Mouse (Mus musculus): Measurements from ENCODE around the gene Cpn1. TPM values are rescaled to one million over a fixed set of nuclear protein-coding genes. Genes with fewer than 3 reads are reported as not detected.

Cpn1 gene
- polyA plus RNA-seq, 1 experiment from 2014 or later, result 12.9 TPM

GRCm38 (mm10) chr19:43974221-43974620, 12.1 kb downstream of the Cpn1 start:
- DNase-seq (ENCODE audit: low spot score), result no peak
- Histone ChIP-seq H3K4me1 (peaks cover 5% of the 10 kb centered on the region; the same call in 1 of the 2 replicates), H3K27me3 (ENCODE audit: insufficient read depth, poor library complexity, severe bottlenecking) (no peaks in the 10 kb centered on the region), H3K9me3 (no peaks in the 10 kb centered on the region), H3K27ac (no peak overlapping the region), H3K36me3 (no peaks in the 10 kb centered on the region), H3K4me3 (no peak overlapping the region)
- 85% methylated on average over 6 of the region's 6 CpGs for WGBS

DNA sequence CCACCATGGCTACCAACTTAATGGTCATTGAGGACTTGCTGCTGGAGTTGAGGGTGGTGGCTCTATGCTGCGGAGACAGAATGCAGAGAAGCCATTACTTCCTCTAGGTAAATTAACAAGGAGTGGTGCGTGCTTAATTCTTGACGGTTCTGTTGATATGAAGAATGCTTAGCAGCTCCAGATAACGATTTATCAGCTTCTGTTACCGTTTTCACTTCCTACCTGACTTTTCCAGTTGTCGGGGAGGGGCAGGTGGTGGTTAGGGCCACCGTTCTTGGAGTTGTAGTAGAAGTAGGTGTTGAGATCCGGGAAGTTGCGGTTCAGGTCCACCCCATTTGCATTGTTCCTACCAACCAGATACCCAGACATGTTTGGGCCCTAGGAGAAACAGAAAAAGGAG, 12.6 kb downstream of the Cpn1 start:
- Histone ChIP-seq H3K36me3 (no peaks in the 10 kb centered on the region), H3K27me3 (ENCODE audit: insufficient read depth, poor library complexity, severe bottlenecking) (no peaks in the 10 kb centered on the region), H3K4me1 (peaks cover 5% of the 10 kb centered on the region; the same call in 1 of the 2 replicates), H3K27ac (no peak overlapping the region), H3K4me3 (no peak overlapping the region), H3K9me3 (no peaks in the 10 kb centered on the region)
- 77% methylated on average over 9 of the region's 9 CpGs for WGBS
- no peak for DNase-seq (ENCODE audit: low spot score)

DNA sequence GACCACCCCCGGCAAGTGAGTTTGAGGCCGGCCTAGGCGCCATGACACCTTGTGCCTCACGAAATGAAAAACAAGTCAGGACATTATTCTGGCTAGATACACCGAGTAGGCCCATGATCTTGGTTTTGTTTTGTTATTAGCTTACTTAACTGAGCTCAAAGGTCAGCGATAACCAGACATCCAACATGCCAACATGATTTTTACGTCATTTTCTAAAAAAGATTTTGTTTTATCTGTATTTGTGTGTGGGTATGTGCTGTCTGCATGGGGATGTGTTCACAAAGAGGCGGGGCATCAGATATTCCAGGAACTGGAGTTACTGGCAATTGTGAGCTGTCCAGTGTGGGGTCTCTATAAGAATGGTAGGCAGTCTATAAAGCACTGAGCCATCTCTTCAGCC, 14.2 kb downstream of the Cpn1 start:
- 88% methylated on average over 8 of the region's 8 CpGs for WGBS
- Histone ChIP-seq H3K36me3 (no peaks in the 10 kb centered on the region), H3K4me3 (no peak overlapping the region), H3K9me3 (no peaks in the 10 kb centered on the region), H3K4me1 (peaks cover 5% of the 10 kb centered on the region; the same call in 1 of the 2 replicates), H3K27me3 (ENCODE audit: insufficient read depth, poor library complexity, severe bottlenecking) (no peaks in the 10 kb centered on the region; the same call in 1 of the 2 replicates), H3K27ac (no peak overlapping the region)
- no peak for DNase-seq (ENCODE audit: low spot score)

- WGBS, result 63% methylated on average over 10 of the region's 11 CpGs
- no peak overlapping the region for H3K4me3 ChIP-seq
- no peaks in the 10 kb centered on the region for H3K4me1 ChIP-seq
- H3K27ac ChIP-seq, result no peak overlapping the region
- H3K36me3 ChIP-seq, result no peaks in the 10 kb centered on the region
- DNase-seq (ENCODE audit: low spot score), result no peak
- H3K9me3 ChIP-seq, result no peaks in the 10 kb centered on the region
- no peaks in the 10 kb centered on the region; the same call in 1 of the 2 replicates for H3K27me3 ChIP-seq (ENCODE audit: insufficient read depth, poor library complexity, severe bottlenecking)
These were observed 17.8 kb downstream of the Cpn1 start for GRCm38 (mm10) chr19:43968436-43969026.

DNA sequence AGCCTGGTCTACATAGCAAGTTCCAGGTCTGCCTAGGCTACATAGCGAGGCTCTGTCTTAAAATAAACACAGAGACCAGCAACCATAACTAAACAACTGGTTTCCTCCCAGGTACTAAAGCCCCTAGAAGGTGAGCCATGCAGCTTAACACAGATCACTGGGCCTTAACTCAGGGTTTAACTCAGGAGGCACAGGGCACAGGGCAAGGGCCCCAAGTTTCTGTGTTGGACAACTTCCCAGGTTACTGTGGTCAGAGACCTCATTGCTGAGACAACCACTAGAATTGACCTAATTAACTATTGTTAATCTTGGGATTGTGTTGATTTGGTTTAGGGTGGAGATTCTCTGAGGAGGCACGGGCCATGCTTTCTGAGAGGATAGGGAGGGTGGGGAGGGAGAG, 19.9 kb downstream of the Cpn1 start:
- Histone ChIP-seq H3K27ac (no peak overlapping the region), H3K27me3 (ENCODE audit: insufficient read depth, poor library complexity, severe bottlenecking) (peaks cover 8% of the 10 kb centered on the region; the same call in 1 of the 2 replicates), H3K4me1 (0 out of 2 replicates have a peak, but pooled peaks cover 5% of the 10 kb centered on the region), H3K4me3 (no peak overlapping the region), H3K36me3 (no peaks in the 10 kb centered on the region), H3K9me3 (no peaks in the 10 kb centered on the region)
- 64% methylated on average over 2 of the region's 2 CpGs for WGBS
- no peak for DNase-seq (ENCODE audit: low spot score)

DNA sequence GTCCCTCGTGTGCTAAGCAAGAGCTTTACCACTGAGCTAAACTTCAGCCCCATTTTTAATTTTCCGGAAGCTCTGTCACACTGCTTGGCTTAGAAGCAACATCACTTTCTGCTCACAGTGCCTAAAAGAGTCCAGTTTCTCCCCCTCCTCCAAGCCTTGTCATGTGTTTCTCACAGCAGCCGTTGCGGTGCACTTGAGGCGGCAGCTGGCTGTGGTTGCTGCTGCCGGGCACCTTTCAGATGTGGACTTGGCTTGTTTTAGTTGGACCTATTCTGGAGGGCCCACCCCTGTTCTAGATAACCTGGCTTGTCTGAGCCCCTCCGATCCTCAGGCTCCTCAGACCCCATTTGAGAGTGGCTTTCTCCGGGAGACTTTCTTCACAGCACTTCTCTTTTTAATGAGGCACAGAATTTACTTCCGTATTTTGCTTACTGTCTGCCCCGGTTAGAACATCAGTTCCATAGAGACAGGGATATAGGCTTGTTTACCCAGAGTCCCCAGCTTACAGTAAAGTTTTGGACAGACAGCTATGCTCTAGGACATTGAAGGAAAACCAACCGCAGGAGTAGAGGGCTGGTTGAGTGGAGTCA, 20.8 kb downstream of the Cpn1 start:
- 76% methylated on average over 11 of the region's 11 CpGs for WGBS

DNA sequence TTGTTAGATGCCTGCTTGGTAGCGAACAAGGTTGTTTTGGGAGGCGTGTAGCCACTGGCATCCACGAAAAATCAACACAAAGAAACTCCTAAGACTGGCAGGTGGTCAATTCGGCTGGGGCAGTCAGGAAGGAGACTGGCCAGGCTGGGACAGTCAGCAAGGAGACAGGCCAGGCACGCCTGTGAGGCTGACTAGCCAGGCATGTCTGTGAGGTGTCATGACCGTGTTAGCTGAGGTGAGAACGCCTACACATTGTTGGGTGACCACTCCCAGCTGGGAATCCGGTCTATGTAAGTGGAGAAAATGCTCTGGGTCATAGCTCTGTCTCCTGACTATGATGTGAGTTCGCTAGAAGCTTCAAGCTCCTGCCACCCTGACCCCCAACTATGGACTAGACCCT, 23.6 kb downstream of the Cpn1 start:
- no peak for DNase-seq (ENCODE audit: low spot score)
- no peaks in the 10 kb centered on the region for H3K36me3 ChIP-seq
- H3K9me3 ChIP-seq, result no peaks in the 10 kb centered on the region
- 63% methylated on average over 9 of the region's 9 CpGs for WGBS
- H3K4me1 ChIP-seq, result peaks cover 5% of the 10 kb centered on the region; the same call in 1 of the 2 replicates
- H3K27ac ChIP-seq, result peak overlapping the region; percentile 10; the same call in 1 of the 2 replicates
- peaks cover 8% of the 10 kb centered on the region; the same call in 1 of the 2 replicates for H3K27me3 ChIP-seq (ENCODE audit: insufficient read depth, poor library complexity, severe bottlenecking)
- H3K4me3 ChIP-seq, result no peak overlapping the region

More for the DNA sequence above, 20.8 kb downstream of the Cpn1 start:
- Histone ChIP-seq H3K9me3 (no peaks in the 10 kb centered on the region), H3K27me3 (ENCODE audit: insufficient read depth, poor library complexity, severe bottlenecking) (peaks cover 8% of the 10 kb centered on the region; the same call in 1 of the 2 replicates), H3K4me1 (0 out of 2 replicates have a peak, but pooled peaks cover 5% of the 10 kb centered on the region), H3K36me3 (no peaks in the 10 kb centered on the region), H3K27ac (no peak overlapping the region), H3K4me3 (no peak overlapping the region)
- no peak for DNase-seq (ENCODE audit: low spot score)

- H3K27ac ChIP-seq, result no peak overlapping the region
- no peaks in the 10 kb centered on the region for H3K9me3 ChIP-seq
- H3K4me3 ChIP-seq, result no peak overlapping the region
- 73% methylated on average over 2 of the region's 2 CpGs for WGBS
- peaks cover 8% of the 10 kb centered on the region; the same call in 1 of the 2 replicates for H3K27me3 ChIP-seq (ENCODE audit: insufficient read depth, poor library complexity, severe bottlenecking)
- peaks cover 5% of the 10 kb centered on the region; the same call in 1 of the 2 replicates for H3K4me1 ChIP-seq
- no peak for DNase-seq (ENCODE audit: low spot score)
- no peaks in the 10 kb centered on the region for H3K36me3 ChIP-seq
These were observed 25.2 kb downstream of the Cpn1 start for GRCm38 (mm10) chr19:43961185-43961584.

DNA sequence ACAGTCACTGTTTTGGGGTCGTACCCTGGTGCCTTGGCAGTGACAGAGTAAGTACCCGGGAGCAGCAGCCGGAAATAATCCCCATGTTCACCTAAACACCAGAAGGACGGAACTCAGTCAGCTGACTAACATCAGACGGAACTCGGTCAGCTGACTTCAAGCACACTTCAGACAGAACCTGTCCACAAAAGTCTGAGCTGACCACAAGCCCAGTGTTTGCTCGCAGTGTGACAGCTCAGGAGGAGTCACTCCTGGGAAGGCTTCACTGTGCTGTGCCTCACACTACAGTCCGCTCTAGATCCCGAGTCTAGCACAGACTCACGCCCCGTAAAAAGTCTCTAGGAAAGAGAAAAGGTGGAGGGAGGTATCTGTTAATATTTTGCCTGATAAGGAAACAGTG, 26.3 kb downstream of the Cpn1 start:
- peaks cover 5% of the 10 kb centered on the region; the same call in 1 of the 2 replicates for H3K4me1 ChIP-seq

DNA sequence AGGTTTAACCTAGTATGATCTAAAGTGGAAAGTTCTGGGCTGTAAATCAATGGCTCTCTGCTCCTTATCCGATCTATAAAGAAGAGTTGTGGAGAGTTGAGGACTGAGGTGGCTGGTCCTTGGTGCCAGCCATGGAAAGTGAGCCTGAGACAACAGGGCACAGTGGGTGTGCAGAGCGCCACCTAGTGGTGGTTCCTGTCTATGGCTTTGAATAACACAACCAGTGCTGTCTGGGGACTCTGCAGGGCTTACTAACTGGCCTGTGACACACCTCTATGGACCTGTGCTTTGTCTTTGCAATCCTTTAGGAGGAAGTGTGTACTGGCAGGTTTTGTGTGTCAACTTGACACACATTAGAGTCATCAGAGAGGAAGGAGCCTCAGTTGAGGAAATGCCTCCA, 27.2 kb downstream of the Cpn1 start:
- Histone ChIP-seq H3K4me3 (no peak overlapping the region), H3K36me3 (no peaks in the 10 kb centered on the region), H3K4me1 (peaks cover 5% of the 10 kb centered on the region; the same call in 1 of the 2 replicates), H3K27me3 (ENCODE audit: insufficient read depth, poor library complexity, severe bottlenecking) (peaks cover 21% of the 10 kb centered on the region), H3K9me3 (no peaks in the 10 kb centered on the region), H3K27ac (no peak overlapping the region)
- DNase-seq (ENCODE audit: low spot score), result peak; percentile 85
- WGBS, result 18% methylated on average over 2 of the region's 2 CpGs

More for the DNA sequence above, 26.3 kb downstream of the Cpn1 start:
- Histone ChIP-seq H3K36me3 (no peaks in the 10 kb centered on the region), H3K27me3 (ENCODE audit: insufficient read depth, poor library complexity, severe bottlenecking) (peaks cover 15% of the 10 kb centered on the region), H3K27ac (no peak overlapping the region), H3K4me3 (no peak overlapping the region), H3K9me3 (no peaks in the 10 kb centered on the region)
- 86% methylated on average over 11 of the region's 11 CpGs for WGBS
- no peak for DNase-seq (ENCODE audit: low spot score)

- WGBS, result 84% methylated on average over 4 of the region's 4 CpGs
- Histone ChIP-seq H3K4me1 (peaks cover 4% of the 10 kb centered on the region; the same call in 1 of the 2 replicates), H3K27ac (no peak overlapping the region)
These were observed 28.5 kb downstream of the Cpn1 start for GRCm38 (mm10) chr19:43957881-43958280.

GRCm38 (mm10) chr19:43957402-43957801, 29.0 kb downstream of the Cpn1 start:
- no peak overlapping the region for H3K4me3 ChIP-seq
- H3K4me1 ChIP-seq, result no peaks in the 10 kb centered on the region; the same call in 1 of the 2 replicates
- H3K36me3 ChIP-seq, result no peaks in the 10 kb centered on the region
- no peak for DNase-seq (ENCODE audit: low spot score)
- H3K9me3 ChIP-seq, result no peaks in the 10 kb centered on the region
- H3K27ac ChIP-seq, result no peak overlapping the region
- 25% methylated on average over 4 of the region's 4 CpGs for WGBS
- peaks cover 13% of the 10 kb centered on the region for H3K27me3 ChIP-seq (ENCODE audit: insufficient read depth, poor library complexity, severe bottlenecking)

More at GRCm38 (mm10) chr19:43957881-43958280, 28.5 kb downstream of the Cpn1 start:
- DNase-seq (ENCODE audit: low spot score), result no peak
- Histone ChIP-seq H3K4me3 (no peak overlapping the region), H3K27me3 (ENCODE audit: insufficient read depth, poor library complexity, severe bottlenecking) (peaks cover 15% of the 10 kb centered on the region), H3K36me3 (no peaks in the 10 kb centered on the region), H3K9me3 (no peaks in the 10 kb centered on the region)

- no peaks in the 10 kb centered on the region for H3K36me3 ChIP-seq
- H3K27me3 ChIP-seq (ENCODE audit: insufficient read depth, poor library complexity, severe bottlenecking), result peaks cover 13% of the 10 kb centered on the region
- 70% methylated on average over 5 of the region's 5 CpGs for WGBS
- H3K4me1 ChIP-seq, result no peaks in the 10 kb centered on the region; the same call in 1 of the 2 replicates
- H3K9me3 ChIP-seq, result no peaks in the 10 kb centered on the region
- DNase-seq (ENCODE audit: low spot score), result no peak
- no peak overlapping the region for H3K27ac ChIP-seq
- no peak overlapping the region for H3K4me3 ChIP-seq
These were observed 31.1 kb downstream of the Cpn1 start for GRCm38 (mm10) chr19:43955266-43955665.

Measured in heart, embryonic 10.5 days (tissue).